Mouse (Mus musculus) kidney, postnatal 0 days (tissue): ENCODE results near the gene Apoa2. TPM values are rescaled to one million over a fixed set of nuclear protein-coding genes. Genes with fewer than 3 reads are reported as not detected.

Experiments used
- ATAC-seq: fragments of 200-750 bp; cut with Nextera tagmentation; replicated peaks from 2 replicates; pipeline ENCODE4 v1.8.0; 2017; ENCODE audit warnings: low read depth, moderate number of reproducible peaks, moderate TSS enrichment, moderate library complexity; ENCODE audit not compliant: low FRiP score
- DNase-seq: peaks from one replicate; pipeline ENCODE4 v3.0.0-alpha.2; 2016; ENCODE audit warnings: low spot score
- H3K27ac ChIP-seq: fragments of 300-500 bp; sonication (generic); 2 replicates; pipeline ENCODE4 v1.5.1; 2014; ENCODE audit warnings: mild to moderate bottlenecking
- H3K27me3 ChIP-seq: fragments of 300-500 bp; sonication (generic); 2 replicates; pipeline ENCODE4 v1.6.1; 2014; ENCODE audit warnings: low read length, mixed read lengths; ENCODE audit not compliant: insufficient read depth
- H3K36me3 ChIP-seq: fragments of 300-500 bp; sonication (generic); 2 replicates; pipeline ENCODE4 v1.6.1; 2014; ENCODE audit warnings: low read length, mixed read lengths; ENCODE audit not compliant: insufficient read depth
- H3K4me1 ChIP-seq: fragments of 300-500 bp; sonication (generic); replicated peaks from 2 replicates; pipeline ENCODE4 v1.6.1; 2014; ENCODE audit warnings: antibody characterized with exemption, low read length, mixed read lengths; ENCODE audit not compliant: insufficient read depth
- H3K4me2 ChIP-seq: fragments of 300-500 bp; sonication (generic); 2 replicates; pipeline ENCODE4 v1.6.1; 2014; ENCODE audit warnings: mild to moderate bottlenecking, low read length, moderate library complexity, mixed read lengths
- H3K4me3 ChIP-seq: fragments of 300-500 bp; sonication (generic); replicated peaks from 2 replicates; pipeline ENCODE4 v1.5.1; 2014; ENCODE audit warnings: low read depth, low read length
- H3K9ac ChIP-seq: fragments of 300-500 bp; sonication (generic); 2 replicates; pipeline ENCODE4 v1.6.1; 2014; ENCODE audit warnings: low read depth, low read length
- H3K9me3 ChIP-seq: fragments of 300-500 bp; sonication (generic); replicated peaks from 2 replicates; pipeline ENCODE4 v1.6.1; 2016; ENCODE audit warnings: low read length, inconsistent platforms, mixed read lengths
- CTCF ChIP-seq: IDR thresholded peaks from 2 replicates; pipeline ENCODE4 v1.5.1; 2016; ENCODE audit warnings: antibody characterized with exemption, low read depth, mild to moderate bottlenecking, moderate library complexity
- WGBS: fragments of 180-500 bp; shearing (Covaris S2); extraction: QIAGEN DNeasy Blood & Tissue Kit; methylation state at CpG from one replicate; pipeline ENCODE4 v1.1.7; 2014; 5-methylcytosine and 5-hydroxymethylcytosine counted together
- polyA plus RNA-seq: library from polyadenylated mRNA; unstranded; fragments of >200 nt; fragmentation: Nextera tagmentation; extraction: Ambion mirVana; gene quantifications from 2 replicates; pipeline ENCODE4 v1.2.1, GENCODE M21; 2015

Gene Apoa2
- polyA plus RNA-seq, 1 experiment from 2014 or later: 21.1 TPM

GRCm38 (mm10) chr1:171187851-171188700 lies 36.8 kb upstream of the Apoa2 start:
- whole genome bisulfite sequencing: 62% methylated on average over 13 of the region's 13 CpGs
- TF ChIP-seq CTCF: no peak

DNA sequence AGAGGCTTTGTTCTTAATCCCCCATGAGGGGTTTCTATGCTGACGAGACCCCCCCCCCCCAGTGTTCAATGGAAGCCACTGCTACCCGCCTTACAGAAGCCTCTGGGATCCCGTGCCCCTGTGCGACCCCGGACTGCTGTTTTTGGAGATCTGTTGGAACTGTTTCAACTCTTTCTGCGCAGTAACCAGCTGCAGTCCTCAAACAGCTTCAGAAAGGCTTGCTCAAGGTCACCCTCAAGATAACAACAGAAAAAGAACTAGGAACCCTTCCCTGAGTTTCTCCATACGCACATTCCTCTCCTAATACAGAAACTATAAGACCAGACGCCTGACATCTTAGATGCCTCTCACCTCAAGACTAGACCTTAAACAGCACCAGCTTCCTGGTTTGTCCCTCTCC lies 35.8 kb upstream of the Apoa2 start:
- DNase-seq: peak; percentile 59

More at GRCm38 (mm10) chr1:171187851-171188700, 36.8 kb upstream of the Apoa2 start:
- Histone ChIP-seq H3K36me3 (no peaks in the 10 kb centered on the region), H3K9ac (no peak overlapping the region), H3K4me1 (peaks cover 7% of the 10 kb centered on the region), H3K4me2 (no peak overlapping the region), H3K27me3 (no peaks in the 10 kb centered on the region), H3K27ac (no peak overlapping the region), H3K9me3 (no peaks in the 10 kb centered on the region), H3K4me3 (no peak overlapping the region)
- ATAC-seq (no peak), DNase-seq (no peak)

DNA sequence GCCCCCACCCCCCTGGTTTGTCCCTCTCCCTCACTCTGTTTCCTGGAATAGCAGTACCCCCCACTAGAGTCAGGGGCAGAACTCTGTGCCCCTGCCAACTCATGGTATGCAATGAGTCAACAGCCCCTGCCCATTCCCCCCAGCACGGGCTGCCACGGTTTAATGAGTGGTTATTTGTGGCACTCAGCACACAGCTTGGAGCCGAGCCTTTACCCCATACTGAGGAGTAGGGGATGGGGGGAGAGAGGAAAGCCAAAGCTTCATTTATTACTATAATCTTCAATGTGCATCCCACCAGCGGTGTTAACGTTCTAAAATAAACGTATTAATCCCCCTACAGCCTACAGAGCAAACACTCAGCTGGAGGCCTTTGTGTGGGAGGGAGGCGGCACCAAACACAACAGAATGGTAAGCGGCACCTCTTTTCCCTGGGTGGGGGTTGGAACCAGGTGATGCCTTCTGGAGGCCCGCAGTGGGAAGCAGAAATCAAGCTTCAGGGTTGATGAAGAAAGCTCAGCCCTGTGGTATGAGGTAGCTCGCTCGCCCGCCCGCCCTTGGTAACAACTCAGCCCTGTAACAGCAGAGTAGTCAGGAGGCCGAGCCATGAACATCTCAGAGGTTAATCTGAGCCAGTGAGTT lies 35.3 kb upstream of the Apoa2 start:
- no peak for TF ChIP-seq CTCF
- Histone ChIP-seq H3K27me3 (peaks cover 13% of the 10 kb centered on the region; the same call in 1 of the 2 replicates), H3K4me1 (peaks cover 16% of the 10 kb centered on the region), H3K9ac (no peak overlapping the region), H3K27ac (no peak overlapping the region), H3K36me3 (no peaks in the 10 kb centered on the region), H3K4me2 (no peak overlapping the region), H3K4me3 (no peak overlapping the region), H3K9me3 (no peaks in the 10 kb centered on the region)
- no peak for DNase-seq
- ATAC-seq: 0 out of 2 replicates have a peak, but pooled peaks have one; percentile 27
- 51% methylated on average over 14 of the region's 14 CpGs for WGBS

More for the DNA sequence above, 35.8 kb upstream of the Apoa2 start:
- H3K9ac ChIP-seq: no peak overlapping the region
- TF ChIP-seq CTCF: no peak
- H3K27ac ChIP-seq: no peak overlapping the region
- H3K4me3 ChIP-seq: no peak overlapping the region
- 0 out of 2 replicates have a peak overlapping the region, but pooled peaks have one; percentile 30 for H3K4me2 ChIP-seq
- no peaks in the 10 kb centered on the region for H3K9me3 ChIP-seq
- peaks cover 16% of the 10 kb centered on the region for H3K4me1 ChIP-seq
- no peaks in the 10 kb centered on the region for H3K36me3 ChIP-seq
- no peak for ATAC-seq
- WGBS: 46% methylated on average over 8 of the region's 8 CpGs
- H3K27me3 ChIP-seq: peaks cover 8% of the 10 kb centered on the region; the same call in 1 of the 2 replicates

DNA sequence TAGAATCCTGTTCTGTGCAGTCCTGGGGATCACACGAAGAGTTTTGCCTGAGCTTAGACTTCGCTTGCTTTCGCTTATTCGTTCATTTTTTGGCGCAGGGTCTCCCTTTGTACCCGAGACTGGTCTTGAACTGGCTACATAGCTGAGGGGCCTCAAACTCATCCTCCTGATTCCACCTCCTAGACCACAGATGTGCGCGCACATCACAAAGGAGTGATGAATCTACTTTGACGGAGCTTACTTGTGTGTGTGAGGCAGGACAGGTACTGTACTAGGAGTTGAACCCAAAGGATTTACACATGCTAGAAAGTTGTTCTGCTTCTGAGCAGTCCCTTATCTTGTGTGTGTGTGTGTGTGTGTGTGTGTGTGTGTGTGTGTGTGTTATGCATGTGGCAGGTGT lies 34.0 kb upstream of the Apoa2 start:
- Histone ChIP-seq H3K36me3 (no peaks in the 10 kb centered on the region), H3K27me3 (peaks cover 21% of the 10 kb centered on the region), H3K9me3 (no peaks in the 10 kb centered on the region), H3K4me3 (no peak overlapping the region), H3K4me1 (peaks cover 24% of the 10 kb centered on the region), H3K9ac (no peak overlapping the region), H3K27ac (no peak overlapping the region), H3K4me2 (no peak overlapping the region)
- no peak for DNase-seq
- WGBS: 93% methylated on average over 9 of the region's 9 CpGs
- TF ChIP-seq CTCF: no peak
- no peak for ATAC-seq

DNA sequence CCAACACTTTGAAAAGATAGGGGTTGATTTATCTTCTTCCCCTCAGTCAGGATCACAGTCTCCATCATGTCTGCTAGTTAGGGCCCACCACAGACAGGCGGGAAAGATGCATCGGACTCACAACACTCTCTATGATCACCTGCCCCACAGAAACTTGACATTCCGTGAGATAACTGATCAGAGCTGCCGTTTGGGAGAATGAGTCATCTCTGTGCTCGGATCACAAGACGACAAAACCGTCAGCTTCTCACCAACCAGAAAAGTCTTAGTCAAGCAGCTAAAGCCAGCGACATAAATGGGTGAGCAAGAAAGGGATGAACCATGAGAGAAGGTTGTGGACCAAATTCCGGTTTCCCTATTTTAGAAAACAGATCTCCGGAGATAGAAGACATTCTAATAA lies 32.6 kb upstream of the Apoa2 start:
- no peaks in the 10 kb centered on the region for H3K9me3 ChIP-seq
- H3K27ac ChIP-seq: no peak overlapping the region
- peaks cover 22% of the 10 kb centered on the region for H3K27me3 ChIP-seq
- no peak for ATAC-seq
- H3K4me2 ChIP-seq: peak overlapping the region; percentile 54; the same call in 1 of the 2 replicates
- TF ChIP-seq CTCF: no peak
- no peak overlapping the region for H3K9ac ChIP-seq
- H3K4me3 ChIP-seq: no peak overlapping the region
- WGBS: 47% methylated on average over 10 of the region's 10 CpGs
- no peaks in the 10 kb centered on the region for H3K36me3 ChIP-seq
- DNase-seq: no peak
- H3K4me1 ChIP-seq: peaks cover 28% of the 10 kb centered on the region

- Histone ChIP-seq H3K9ac (no peak overlapping the region), H3K4me3 (peak overlapping the region; percentile 24), H3K9me3 (no peaks in the 10 kb centered on the region), H3K4me1 (peaks cover 28% of the 10 kb centered on the region), H3K27ac (no peak overlapping the region; the same call in 1 of the 2 replicates), H3K27me3 (peaks cover 22% of the 10 kb centered on the region), H3K4me2 (peak overlapping the region; percentile 54), H3K36me3 (no peaks in the 10 kb centered on the region)
- no peak for TF ChIP-seq CTCF
- peak; percentile 52 for DNase-seq
- ATAC-seq: no peak
- 4% methylated on average over 18 of the region's 18 CpGs for WGBS
Observed at GRCm38 (mm10) chr1:171193093-171193840, 31.6 kb upstream of the Apoa2 start.
